Mouse (Mus musculus) small intestine, adult 2 months (tissue): ENCODE results near the gene Mlana. TPM values are rescaled to one million over a fixed set of nuclear protein-coding genes. Genes with fewer than 3 reads are reported as not detected.

Experiments used
- H3K27ac ChIP-seq: fragments of 200-500 bp; 2 replicates; pipeline ENCODE4 v1.5.1; 2012; ENCODE audit warnings: low read depth, low read length, control low read depth, inconsistent platforms; ENCODE audit not compliant: insufficient read depth
- H3K27me3 ChIP-seq: fragments of 200-500 bp; 2 replicates; pipeline ENCODE4 v1.6.1; 2012; ENCODE audit warnings: mild to moderate bottlenecking, moderate library complexity, low read length, inconsistent platforms; ENCODE audit not compliant: control insufficient read depth, insufficient read depth
- H3K36me3 ChIP-seq: fragments of 200-500 bp; 2 replicates; pipeline ENCODE4 v1.6.1; 2012; ENCODE audit warnings: mild to moderate bottlenecking, low read length, control low read depth, inconsistent platforms; ENCODE audit not compliant: control insufficient read depth, insufficient read depth
- H3K4me1 ChIP-seq: fragments of 200-500 bp; 2 replicates; pipeline ENCODE4 v1.6.1; 2012; ENCODE audit warnings: low read length, inconsistent platforms, mixed read lengths; ENCODE audit not compliant: control insufficient read depth, insufficient read depth, insufficient read length
- H3K4me3 ChIP-seq: fragments of 200-500 bp; 2 replicates; pipeline ENCODE4 v1.5.1; 2012; ENCODE audit warnings: low read depth, mild to moderate bottlenecking, control low read depth, inconsistent platforms, low read length, moderate library complexity
- CTCF ChIP-seq: fragments of 200-500 bp; IDR thresholded peaks from 2 replicates; pipeline ENCODE4 v1.5.1; 2012; ENCODE audit warnings: low read depth, mild to moderate bottlenecking, control low read depth, inconsistent platforms, low read length, moderate library complexity, mixed read lengths; ENCODE audit not compliant: insufficient replicate concordance, insufficient read length; ENCODE audit errors: extremely low read depth
- POLR2A ChIP-seq: fragments of 200-500 bp; IDR thresholded peaks from 2 replicates; pipeline ENCODE4 v1.6.1; 2012; ENCODE audit warnings: low read depth, mild to moderate bottlenecking, control low read depth, inconsistent platforms, low read length, moderate library complexity
- WGBS: fragments of 180-500 bp; shearing (Covaris S2); methylation state at CpG from one replicate; pipeline ENCODE4 v1.1.7; 2018; 5-methylcytosine and 5-hydroxymethylcytosine counted together
- polyA plus RNA-seq: library from polyadenylated mRNA; depleted of rRNA; stranded (reverse); fragments of >200 nt; gene quantifications from 2 replicates; pipeline ENCODE4 v1.2.3, GENCODE M21; 2012

Gene Mlana
- polyA plus RNA-seq, 1 experiment, result not detected

GRCm38 (mm10) chr19:29657033-29657432, 40.6 kb upstream of the Mlana start:
- Histone ChIP-seq H3K27ac (no peak overlapping the region), H3K4me1 (peaks cover 9% of the 10 kb centered on the region; the same call in 1 of the 2 replicates), H3K36me3 (no peaks in the 10 kb centered on the region), H3K27me3 (no peaks in the 10 kb centered on the region), H3K4me3 (no peak overlapping the region)
- 71% methylated on average over 3 of the region's 3 CpGs for WGBS
- TF ChIP-seq CTCF (no peak), POLR2A (no peak)

- TF ChIP-seq CTCF (no peak), POLR2A (no peak)
- H3K4me3 ChIP-seq, result no peak overlapping the region
- no peak overlapping the region for H3K27ac ChIP-seq
These were observed 40.1 kb upstream of the Mlana start for GRCm38 (mm10) chr19:29657558-29657957.

GRCm38 (mm10) chr19:29658836-29659235, 38.8 kb upstream of the Mlana start:
- Histone ChIP-seq H3K27ac (no peak overlapping the region), H3K27me3 (no peaks in the 10 kb centered on the region), H3K4me3 (no peak overlapping the region), H3K4me1 (peaks cover 9% of the 10 kb centered on the region; the same call in 1 of the 2 replicates), H3K36me3 (no peaks in the 10 kb centered on the region)
- no peak for TF ChIP-seq CTCF
- no peak for TF ChIP-seq POLR2A
- WGBS, result 93% methylated on average over 4 of the region's 4 CpGs

More at GRCm38 (mm10) chr19:29657558-29657957, 40.1 kb upstream of the Mlana start:
- 60% methylated on average over 2 of the region's 2 CpGs for WGBS
- Histone ChIP-seq H3K27me3 (no peaks in the 10 kb centered on the region), H3K4me1 (peaks cover 9% of the 10 kb centered on the region; the same call in 1 of the 2 replicates), H3K36me3 (no peaks in the 10 kb centered on the region)

- H3K36me3 ChIP-seq, result no peaks in the 10 kb centered on the region
- H3K27me3 ChIP-seq, result no peaks in the 10 kb centered on the region
- no peak overlapping the region for H3K4me3 ChIP-seq
- no peak overlapping the region for H3K27ac ChIP-seq
- H3K4me1 ChIP-seq, result peaks cover 9% of the 10 kb centered on the region; the same call in 1 of the 2 replicates
- 68% methylated on average over 6 of the region's 6 CpGs for WGBS
- TF ChIP-seq POLR2A, result no peak
- TF ChIP-seq CTCF, result no peak
These were observed 37.9 kb upstream of the Mlana start for GRCm38 (mm10) chr19:29659705-29660104.

GRCm38 (mm10) chr19:29660835-29661764, 36.5 kb upstream of the Mlana start:
- Histone ChIP-seq H3K27ac (no peak overlapping the region), H3K36me3 (no peaks in the 10 kb centered on the region), H3K4me3 (no peak overlapping the region), H3K27me3 (no peaks in the 10 kb centered on the region), H3K4me1 (peaks cover 14% of the 10 kb centered on the region; the same call in 1 of the 2 replicates)
- TF ChIP-seq POLR2A (no peak), CTCF (no peak)
- WGBS, result 58% methylated on average over 10 of the region's 10 CpGs

- no peak for TF ChIP-seq CTCF
- no peaks in the 10 kb centered on the region for H3K36me3 ChIP-seq
- H3K27ac ChIP-seq, result no peak overlapping the region
- 56% methylated on average over 6 of the region's 6 CpGs for WGBS
- H3K4me3 ChIP-seq, result no peak overlapping the region
- H3K4me1 ChIP-seq, result peaks cover 19% of the 10 kb centered on the region; the same call in 1 of the 2 replicates
- no peaks in the 10 kb centered on the region for H3K27me3 ChIP-seq
These were observed 35.5 kb upstream of the Mlana start for GRCm38 (mm10) chr19:29661974-29662580.

- Histone ChIP-seq H3K27ac (no peak overlapping the region), H3K27me3 (no peaks in the 10 kb centered on the region), H3K4me1 (peaks cover 21% of the 10 kb centered on the region; the same call in 1 of the 2 replicates), H3K36me3 (no peaks in the 10 kb centered on the region), H3K4me3 (no peak overlapping the region)
- WGBS, result 66% methylated on average over 8 of the region's 8 CpGs
- no peak for TF ChIP-seq POLR2A
- TF ChIP-seq CTCF, result no peak
These were observed 33.8 kb upstream of the Mlana start for GRCm38 (mm10) chr19:29663780-29664179.
